In the genomic region with DNA sequence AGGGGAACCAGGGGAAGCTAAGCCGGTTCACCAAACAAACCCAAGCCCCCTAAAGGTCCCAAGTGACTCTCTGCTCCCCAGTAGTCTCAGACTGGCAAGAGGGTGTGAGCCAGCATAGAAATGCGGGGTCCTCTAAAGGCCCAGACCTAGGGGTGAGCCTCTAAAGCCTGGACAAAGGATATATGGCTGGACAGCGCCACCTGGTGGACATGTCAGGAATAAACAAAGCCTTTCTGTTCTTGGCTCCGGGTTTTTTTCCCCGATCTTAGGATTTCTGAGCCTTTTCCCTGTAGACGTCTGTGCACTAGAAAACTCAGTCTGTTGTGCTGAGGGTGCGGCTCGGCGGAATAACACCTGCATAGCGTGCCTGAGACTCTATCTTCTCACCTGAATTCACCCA, we compare ENCODE assay signal across 8 mouse cellular contexts. TPM values are rescaled to one million over a fixed set of nuclear protein-coding genes. Genes with fewer than 3 reads are reported as not detected.
DNase-seq lines count a peak whose midpoint lies in the region; ATAC-seq and TF ChIP-seq lines count a peak whose summit lies in the region.

No protein-coding gene starts in this region.

- peak overlapping the region; percentile 44; the same call in 1 of the 2 replicates for H3K9ac ChIP-seq in heart, embryonic 13.5 days
- H3K9ac ChIP-seq in liver, embryonic 13.5 days: no peak overlapping the region
- H3K9ac ChIP-seq in neural tube, embryonic 13.5 days: peak overlapping the region; percentile 44; the same call in 1 of the 2 replicates

- H3K4me2 ChIP-seq in heart, embryonic 13.5 days: peak overlapping the region; percentile 45
- H3K4me2 ChIP-seq in liver, embryonic 13.5 days: peak overlapping the region; percentile 38
- H3K4me2 ChIP-seq in neural tube, embryonic 13.5 days: peak overlapping the region; percentile 44

- ATAC-seq in heart, embryonic 13.5 days (ENCODE audit: extremely low read depth, insufficient number of reproducible peaks, low FRiP score, low TSS enrichment): no peak
- no peak for ATAC-seq in liver, embryonic 13.5 days (ENCODE audit: low read depth)
- no peak; the same call in 1 of the 2 replicates for ATAC-seq in neural tube, embryonic 13.5 days (ENCODE audit: low read depth)

- peaks cover 47% of the 10 kb centered on the region for H3K27me3 ChIP-seq in embryonic facial prominence, embryonic 10.5 days (replicated peaks; ENCODE audit: low read depth, poor library complexity, severe bottlenecking)
- H3K27me3 ChIP-seq in heart, embryonic 13.5 days (replicated peaks): peaks cover 84% of the 10 kb centered on the region
- peaks cover 32% of the 10 kb centered on the region for H3K27me3 ChIP-seq in liver, embryonic 13.5 days
- peaks cover 5% of the 10 kb centered on the region; the same call in 1 of the 2 replicates for H3K27me3 ChIP-seq in neural tube, embryonic 13.5 days
- no peaks in the 10 kb centered on the region for H3K27me3 ChIP-seq in testis, adult 2 months (ENCODE audit: control insufficient read depth, insufficient read depth, low read length)

- no peaks in the 10 kb centered on the region for H3K36me3 ChIP-seq in embryonic facial prominence, embryonic 10.5 days (replicated peaks)
- H3K36me3 ChIP-seq in heart, embryonic 13.5 days: no peaks in the 10 kb centered on the region
- no peaks in the 10 kb centered on the region for H3K36me3 ChIP-seq in liver, embryonic 13.5 days
- H3K36me3 ChIP-seq in neural tube, embryonic 13.5 days: no peaks in the 10 kb centered on the region
- no peaks in the 10 kb centered on the region for H3K36me3 ChIP-seq in testis, adult 2 months (ENCODE audit: control insufficient read depth, insufficient read depth, low read length)

- 2% methylated on average over 10 of the region's 10 CpGs for whole genome bisulfite sequencing in embryonic facial prominence, embryonic 10.5 days
- WGBS in heart, embryonic 13.5 days: under 1% methylated on average over 10 of the region's 10 CpGs
- 2% methylated on average over 10 of the region's 10 CpGs for WGBS in liver, embryonic 13.5 days (ENCODE audit: insufficient replicate concordance)
- 2% methylated on average over 10 of the region's 10 CpGs for WGBS in neural tube, embryonic 13.5 days

- peak overlapping the region; percentile 9; the same call in 1 of the 2 replicates for H3K4me3 ChIP-seq in embryonic facial prominence, embryonic 10.5 days
- H3K4me3 ChIP-seq in heart, embryonic 13.5 days: peak overlapping the region; percentile 5; the same call in 1 of the 2 replicates
- no peak overlapping the region for H3K4me3 ChIP-seq in liver, embryonic 13.5 days (replicated peaks)
- 0 out of 2 replicates have a peak overlapping the region, but pooled peaks have one; percentile 7 for H3K4me3 ChIP-seq in neural tube, embryonic 13.5 days
- peak overlapping the region; percentile 21; the same call in 1 of the 2 replicates for H3K4me3 ChIP-seq in testis, adult 2 months (ENCODE audit: control insufficient read depth, low read depth, low read length)

- peak; percentile 71 for DNase-seq in 416B (ENCODE audit: low read depth)
- DNase-seq in adrenal gland, adult 2 months: peak; percentile 42
- DNase-seq in embryonic facial prominence, embryonic 10.5 days (ENCODE audit: low spot score): peak; percentile 82
- DNase-seq in kidney, postnatal 36 days: peak; percentile 39 to 84
- DNase-seq in liver, embryonic 13.5 days: peak; percentile 26

- no peak overlapping the region for H3K27ac ChIP-seq in embryonic facial prominence, embryonic 10.5 days (replicated peaks)
- H3K27ac ChIP-seq in heart, embryonic 13.5 days (replicated peaks): no peak overlapping the region
- no peak overlapping the region for H3K27ac ChIP-seq in liver, embryonic 13.5 days
- H3K27ac ChIP-seq in neural tube, embryonic 13.5 days (replicated peaks): no peak overlapping the region
- no peak overlapping the region for H3K27ac ChIP-seq in testis, adult 2 months (ENCODE audit: control insufficient read depth, insufficient read depth, low read depth, low read length)

- peaks cover 22% of the 10 kb centered on the region for H3K4me1 ChIP-seq in embryonic facial prominence, embryonic 10.5 days
- peaks cover 5% of the 10 kb centered on the region for H3K4me1 ChIP-seq in heart, embryonic 13.5 days
- no peaks in the 10 kb centered on the region for H3K4me1 ChIP-seq in liver, embryonic 13.5 days (replicated peaks)
- peaks cover 37% of the 10 kb centered on the region for H3K4me1 ChIP-seq in neural tube, embryonic 13.5 days (replicated peaks)
- peaks cover 7% of the 10 kb centered on the region for H3K4me1 ChIP-seq in testis, adult 2 months (ENCODE audit: control insufficient read depth, insufficient read depth, low read length)

- H3K9me3 ChIP-seq in embryonic facial prominence, embryonic 10.5 days: no peaks in the 10 kb centered on the region
- no peaks in the 10 kb centered on the region for H3K9me3 ChIP-seq in heart, embryonic 13.5 days
- no peaks in the 10 kb centered on the region for H3K9me3 ChIP-seq in liver, embryonic 13.5 days (replicated peaks)
- H3K9me3 ChIP-seq in neural tube, embryonic 13.5 days: no peaks in the 10 kb centered on the region

- TF ChIP-seq POLR2A in testis, adult 2 months (IDR thresholded peaks at IDR 0.05; ENCODE audit: control insufficient read depth, low read depth, low read length): no peak

- peak; percentile 79 for TF ChIP-seq CTCF in testis, adult 2 months (IDR thresholded peaks at IDR 0.05; ENCODE audit: control insufficient read depth, insufficient read depth, insufficient replicate concordance, low read depth, low read length)

RNA-seq across cellular contexts. Expression of a gene that starts 12.6 kb away (rescaled TPM):
- total RNA-seq in adrenal gland, adult 2 months (2021): not detected
- not detected in 2 replicates for polyA plus RNA-seq in adrenal gland, adult 2 months (2012; rRNA removed)
- polyA plus RNA-seq in embryonic facial prominence, embryonic 10.5 days (2016; fragmentation: Nextera tagmentation; extraction: Ambion mirVana): not detected in 2 replicates
- polyA plus RNA-seq in heart, embryonic 13.5 days (2015; fragmentation: Nextera tagmentation; extraction: Ambion mirVana): not detected in 2 replicates
- not detected in 2 replicates for polyA plus RNA-seq in liver, embryonic 13.5 days (2015; fragmentation: Nextera tagmentation; extraction: Ambion mirVana)
- not detected in 2 replicates for polyA plus RNA-seq in neural tube, embryonic 13.5 days (2015; fragmentation: Nextera tagmentation; extraction: Ambion mirVana)
- 0.08 TPM in 1 of 2 replicates, not detected in the other for polyA plus RNA-seq in testis, adult 2 months (2012; rRNA removed)

RNA-seq across cellular contexts. Expression of a gene that starts 47.3 kb away (rescaled TPM):
- 1 to 10 TPM; 5.1 to 5.3 TPM for total RNA-seq in adrenal gland, adult 2 months (2021)
- polyA plus RNA-seq in adrenal gland, adult 2 months (2012; rRNA removed): 2.7 and 2.9 TPM in 2 replicates
- polyA plus RNA-seq in embryonic facial prominence, embryonic 10.5 days (2016; fragmentation: Nextera tagmentation; extraction: Ambion mirVana): 150 and 152 TPM in 2 replicates
- polyA plus RNA-seq in heart, embryonic 13.5 days (2015; fragmentation: Nextera tagmentation; extraction: Ambion mirVana): 17.6 and 18.9 TPM in 2 replicates
- 3.8 and 4.1 TPM in 2 replicates for polyA plus RNA-seq in liver, embryonic 13.5 days (2015; fragmentation: Nextera tagmentation; extraction: Ambion mirVana)
- 17.4 and 21.4 TPM in 2 replicates for polyA plus RNA-seq in neural tube, embryonic 13.5 days (2015; fragmentation: Nextera tagmentation; extraction: Ambion mirVana)
- polyA plus RNA-seq in testis, adult 2 months (2012; rRNA removed): 2.3 and 2.4 TPM in 2 replicates

Comparison
In these comparisons a context has a peak if more than half of its experiments do, and no peak if none do; other contexts are left out.
1. DNase-seq: peak in every context shown above with its lines; median percentile 82 in embryonic facial prominence, embryonic 10.5 days; 71 in 416B; 62 in kidney, postnatal 36 days; 42 in adrenal gland, adult 2 months; 26 in liver, embryonic 13.5 days.